Mouse (Mus musculus) stomach, embryonic 16.5 days (tissue): ENCODE measurements at regions not wholly inside any gene's neighbourhood (a gene's known extent, or its start where the extent isn't known, plus 50 kb on each side); places are given as distances from the start of the nearest gene placed in this dataset.

Experiments used
- ATAC-seq: fragments of 200-750 bp; cut with Nextera tagmentation; 2 replicates; pipeline ENCODE4 v1.8.0; 2017; ENCODE audit warnings: moderate number of reproducible peaks, moderate TSS enrichment; ENCODE audit not compliant: insufficient read depth, low FRiP score
- H3K27ac ChIP-seq: fragments of 300-500 bp; sonication (generic); 2 replicates; pipeline ENCODE4 v1.5.1; 2014; ENCODE audit warnings: low read length
- H3K27me3 ChIP-seq: fragments of 300-500 bp; sonication (generic); 2 replicates; pipeline ENCODE4 v1.6.1; 2014; ENCODE audit warnings: low read length, control low read depth, mixed read lengths; ENCODE audit not compliant: control insufficient read depth, insufficient read depth
- H3K36me3 ChIP-seq: fragments of 300-500 bp; sonication (generic); 2 replicates; pipeline ENCODE4 v1.6.1; 2014; ENCODE audit warnings: low read length; ENCODE audit not compliant: control insufficient read depth, insufficient read depth
- H3K4me1 ChIP-seq: fragments of 300-500 bp; sonication (generic); 2 replicates; pipeline ENCODE4 v1.6.1; 2014; ENCODE audit warnings: low read length, control low read depth, mixed read lengths; ENCODE audit not compliant: control insufficient read depth, insufficient read depth
- H3K4me2 ChIP-seq: fragments of 300-500 bp; sonication (generic); 2 replicates; pipeline ENCODE4 v1.6.1; 2014; ENCODE audit warnings: low read depth, low read length, mixed read lengths
- H3K4me3 ChIP-seq: fragments of 300-500 bp; sonication (generic); replicated peaks from 2 replicates; pipeline ENCODE4 v1.5.1; 2014; ENCODE audit warnings: mild to moderate bottlenecking, low read length
- H3K9ac ChIP-seq: fragments of 300-500 bp; sonication (generic); 2 replicates; pipeline ENCODE4 v1.6.1; 2014; ENCODE audit warnings: low read length
- H3K9me3 ChIP-seq: fragments of 300-500 bp; sonication (generic); replicated peaks from 2 replicates; pipeline ENCODE4 v1.6.1; 2016; ENCODE audit warnings: low read length, control low read depth; ENCODE audit not compliant: control insufficient read depth
- WGBS: fragments of 180-500 bp; shearing (Covaris S2); extraction: QIAGEN DNeasy Blood & Tissue Kit; methylation state at CpG from one replicate; pipeline ENCODE4 v1.1.7; 2014; 5-methylcytosine and 5-hydroxymethylcytosine counted together

DNA sequence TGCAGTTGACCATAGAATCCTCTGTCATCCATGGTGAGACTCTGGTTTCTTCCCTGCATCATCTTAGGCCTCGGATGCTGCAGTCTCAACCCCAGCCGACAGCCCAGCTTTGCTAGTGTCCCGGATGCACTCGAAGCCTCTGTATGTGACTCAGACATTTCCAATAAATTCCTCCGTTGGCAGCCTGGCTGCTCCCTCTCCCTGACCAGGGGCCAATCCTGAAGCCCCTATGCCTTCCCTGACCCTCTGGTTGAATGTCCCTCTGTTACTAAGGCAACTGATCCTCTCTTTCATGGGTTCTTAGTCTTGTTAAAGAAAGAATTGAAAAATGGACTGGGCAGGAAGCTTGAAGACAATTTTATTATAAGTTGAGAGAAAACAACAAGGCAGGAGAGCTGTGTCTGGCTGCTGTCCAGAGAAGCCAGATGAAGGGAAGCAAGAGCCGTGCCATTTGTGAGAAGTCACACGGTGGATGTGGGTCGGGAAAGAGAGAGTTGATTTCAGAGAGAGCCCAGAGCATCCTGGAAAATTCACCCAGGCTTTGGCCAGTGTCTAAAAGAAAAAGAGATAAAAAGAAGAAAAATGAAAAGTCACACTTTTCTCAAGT, 131.2 kb downstream of the Matn1 start:
- Histone ChIP-seq H3K9ac (no peak overlapping the region), H3K4me2 (no peak overlapping the region), H3K4me3 (no peak overlapping the region), H3K27ac (no peak overlapping the region), H3K9me3 (no peaks in the 10 kb centered on the region), H3K4me1 (no peaks in the 10 kb centered on the region), H3K27me3 (no peaks in the 10 kb centered on the region), H3K36me3 (no peaks in the 10 kb centered on the region)
- ATAC-seq, result no peak
- WGBS, result 64% methylated on average over 8 of the region's 8 CpGs

DNA sequence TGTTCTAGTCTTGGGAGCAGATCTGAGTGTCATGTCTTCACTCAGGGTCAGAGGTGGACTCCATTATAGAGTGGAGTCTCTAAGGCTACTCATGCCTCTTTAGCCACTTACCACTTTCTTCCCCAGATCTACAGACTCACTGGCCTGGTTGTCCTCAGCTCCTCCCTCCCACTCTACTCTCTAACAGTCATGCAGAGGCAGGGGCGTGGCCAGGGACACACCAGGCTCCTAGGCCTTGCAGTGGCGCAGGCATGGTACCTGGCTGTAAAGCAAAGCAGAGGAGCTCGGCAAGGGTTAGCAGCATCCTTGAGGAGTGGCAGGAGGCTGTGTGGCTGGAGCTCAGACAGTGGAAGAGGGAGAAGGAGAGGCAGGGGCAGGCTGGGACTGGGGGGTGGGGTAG, 132.4 kb downstream of the Matn1 start:
- H3K27ac ChIP-seq, result no peak overlapping the region

DNA sequence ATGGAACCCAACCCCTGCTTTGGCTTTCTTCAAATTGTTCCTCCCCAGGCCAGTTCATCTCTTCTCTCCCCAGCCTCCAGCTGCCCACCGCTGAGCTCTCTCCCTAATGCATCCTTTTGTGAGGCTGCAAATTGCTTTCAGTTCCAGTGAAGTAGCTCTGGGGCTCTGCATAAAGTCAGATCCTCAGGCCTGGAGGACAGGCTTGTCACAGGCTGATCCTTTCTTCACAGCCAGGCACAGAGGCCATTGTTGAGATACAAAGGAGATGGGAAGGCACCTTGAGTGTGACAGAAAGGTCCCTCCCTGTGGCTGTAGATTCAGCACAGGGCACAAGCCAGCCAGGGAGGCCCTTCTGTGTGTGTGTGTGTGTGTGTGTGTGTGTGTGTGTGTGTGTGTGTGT, 135.9 kb downstream of the Matn1 start:
- no peaks in the 10 kb centered on the region for H3K36me3 ChIP-seq
- H3K27me3 ChIP-seq, result no peaks in the 10 kb centered on the region
- H3K4me3 ChIP-seq, result no peak overlapping the region
- ATAC-seq, result no peak
- H3K9me3 ChIP-seq, result no peaks in the 10 kb centered on the region
- no peaks in the 10 kb centered on the region for H3K4me1 ChIP-seq
- no peak overlapping the region for H3K9ac ChIP-seq
- no peak overlapping the region for H3K27ac ChIP-seq
- 42% methylated on average over 1 of the region's 1 CpGs for WGBS
- H3K4me2 ChIP-seq, result no peak overlapping the region

More for the DNA sequence above, 132.4 kb downstream of the Matn1 start:
- WGBS, result 46% methylated on average over 3 of the region's 3 CpGs
- Histone ChIP-seq H3K27me3 (no peaks in the 10 kb centered on the region), H3K4me1 (no peaks in the 10 kb centered on the region), H3K4me3 (no peak overlapping the region), H3K9me3 (no peaks in the 10 kb centered on the region), H3K9ac (no peak overlapping the region), H3K4me2 (no peak overlapping the region), H3K36me3 (no peaks in the 10 kb centered on the region)
- no peak for ATAC-seq

DNA sequence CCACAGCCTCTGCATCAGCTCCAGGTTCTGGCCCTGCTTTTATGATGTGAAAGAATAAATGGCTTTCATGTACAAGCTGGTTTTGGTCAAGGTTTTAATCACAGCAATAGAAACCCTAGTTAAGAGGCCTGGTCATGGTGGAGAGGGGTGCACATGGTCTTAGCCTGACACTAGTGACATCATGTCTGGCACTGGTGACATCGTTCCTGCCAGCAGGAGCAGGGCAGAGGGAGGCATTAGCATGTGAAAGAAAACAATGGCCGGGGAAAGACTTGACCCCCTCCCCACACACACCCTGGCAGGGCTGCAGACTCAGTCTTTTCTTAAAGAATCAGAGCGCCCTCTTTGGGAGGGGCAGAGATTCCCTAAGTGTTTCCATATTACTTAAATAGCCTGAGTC, 139.2 kb downstream of the Matn1 start:
- Histone ChIP-seq H3K9ac (no peak overlapping the region), H3K4me1 (no peaks in the 10 kb centered on the region), H3K4me2 (no peak overlapping the region), H3K4me3 (no peak overlapping the region), H3K27ac (no peak overlapping the region), H3K36me3 (no peaks in the 10 kb centered on the region), H3K9me3 (no peaks in the 10 kb centered on the region), H3K27me3 (no peaks in the 10 kb centered on the region)
- ATAC-seq, result no peak
- WGBS, result 73% methylated on average over 3 of the region's 3 CpGs

DNA sequence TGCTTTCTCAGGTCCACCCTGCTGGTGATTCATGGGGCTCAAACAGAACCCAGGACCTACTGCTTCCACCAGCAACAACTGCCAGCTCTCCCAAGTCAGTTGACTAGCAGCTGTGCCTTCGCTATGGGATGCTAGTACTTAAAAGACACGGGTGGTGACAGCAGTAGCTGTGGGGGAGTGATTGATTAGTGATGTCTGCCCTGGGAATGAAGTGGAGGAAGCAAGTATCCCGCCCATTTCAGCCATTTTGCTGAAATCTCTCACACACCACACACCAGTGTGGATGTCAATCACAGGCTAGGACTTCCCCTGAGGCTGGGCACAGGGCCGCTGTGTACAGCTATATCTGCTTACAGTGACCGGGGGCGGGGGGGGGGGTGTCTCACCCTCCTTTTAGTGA, 153.2 kb downstream of the Matn1 start:
- 34% methylated on average over 6 of the region's 6 CpGs for WGBS
- no peaks in the 10 kb centered on the region for H3K36me3 ChIP-seq
- H3K4me2 ChIP-seq, result no peak overlapping the region
- H3K4me1 ChIP-seq, result no peaks in the 10 kb centered on the region
- no peak for ATAC-seq
- no peak overlapping the region for H3K9ac ChIP-seq
- H3K27ac ChIP-seq, result no peak overlapping the region
- H3K4me3 ChIP-seq, result no peak overlapping the region
- H3K27me3 ChIP-seq, result no peaks in the 10 kb centered on the region
- H3K9me3 ChIP-seq, result peaks cover 5% of the 10 kb centered on the region; the same call in 1 of the 2 replicates

DNA sequence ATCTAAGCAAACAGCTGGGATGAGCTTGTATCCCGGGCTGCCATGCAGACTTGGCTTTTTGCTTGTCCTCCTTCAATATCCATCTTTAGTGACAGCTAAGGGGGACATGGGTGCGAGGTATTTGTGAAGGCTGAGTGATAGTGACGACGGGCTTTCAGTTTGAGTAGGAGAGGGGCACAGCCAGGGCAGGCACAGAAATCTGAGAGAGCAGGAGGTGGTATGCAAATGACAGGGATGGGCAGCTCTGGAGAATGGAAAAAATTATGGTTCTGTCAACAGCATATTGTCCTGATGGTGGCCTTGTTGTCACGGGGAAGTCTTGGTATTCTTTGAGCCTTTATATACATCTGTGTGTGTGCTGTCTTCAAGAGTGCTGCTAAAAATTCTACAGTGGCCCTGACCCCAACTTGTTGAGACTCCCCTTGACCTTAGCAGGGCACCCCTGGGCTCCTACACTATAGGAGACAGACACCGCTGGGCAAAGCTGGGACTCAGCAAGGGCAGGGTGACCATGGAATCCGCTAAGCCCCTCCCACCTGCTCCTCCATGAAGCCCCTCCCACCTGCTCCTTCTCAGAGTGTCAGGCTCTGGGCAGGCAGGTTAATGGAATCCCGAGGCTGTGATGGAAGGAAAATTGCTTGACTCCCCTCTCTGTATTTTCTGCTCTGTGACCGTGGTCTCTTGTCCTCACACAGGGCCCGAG, 156.1 kb downstream of the Matn1 start:
- no peaks in the 10 kb centered on the region for H3K36me3 ChIP-seq
- peak; percentile 21; the same call in 1 of the 2 replicates for ATAC-seq
- H3K27me3 ChIP-seq, result no peaks in the 10 kb centered on the region
- H3K4me3 ChIP-seq, result no peak overlapping the region
- WGBS, result 42% methylated on average over 10 of the region's 10 CpGs
- no peak overlapping the region for H3K4me2 ChIP-seq
- no peak overlapping the region for H3K27ac ChIP-seq
- no peak overlapping the region for H3K9ac ChIP-seq
- H3K4me1 ChIP-seq, result no peaks in the 10 kb centered on the region
- H3K9me3 ChIP-seq, result peaks cover 5% of the 10 kb centered on the region; the same call in 1 of the 2 replicates

DNA sequence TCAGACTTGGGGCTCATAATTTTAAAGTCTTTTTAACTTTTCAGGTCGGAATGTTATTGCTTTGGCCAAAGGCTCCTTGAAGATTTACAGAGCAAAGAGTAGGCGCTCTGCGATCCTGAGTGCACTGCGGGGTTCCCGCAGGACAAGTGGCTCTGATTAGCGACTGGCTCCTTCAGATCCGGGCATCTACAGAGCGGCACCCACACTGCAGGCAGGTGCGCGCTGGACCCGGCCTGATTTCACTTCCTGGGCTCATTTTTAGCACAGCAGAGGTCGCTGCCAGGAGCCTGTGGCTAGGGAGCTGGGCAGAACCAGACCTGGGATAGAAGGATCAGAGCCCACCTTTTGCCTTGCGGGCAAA, 156.6 kb downstream of the Matn1 start:
- H3K9ac ChIP-seq, result no peak overlapping the region
- H3K9me3 ChIP-seq, result peaks cover 5% of the 10 kb centered on the region; the same call in 1 of the 2 replicates
- WGBS, result 17% methylated on average over 13 of the region's 13 CpGs
- H3K27me3 ChIP-seq, result no peaks in the 10 kb centered on the region
- no peak for ATAC-seq
- no peak overlapping the region for H3K4me3 ChIP-seq
- no peak overlapping the region for H3K4me2 ChIP-seq
- H3K36me3 ChIP-seq, result no peaks in the 10 kb centered on the region
- H3K27ac ChIP-seq, result no peak overlapping the region
- H3K4me1 ChIP-seq, result no peaks in the 10 kb centered on the region

DNA sequence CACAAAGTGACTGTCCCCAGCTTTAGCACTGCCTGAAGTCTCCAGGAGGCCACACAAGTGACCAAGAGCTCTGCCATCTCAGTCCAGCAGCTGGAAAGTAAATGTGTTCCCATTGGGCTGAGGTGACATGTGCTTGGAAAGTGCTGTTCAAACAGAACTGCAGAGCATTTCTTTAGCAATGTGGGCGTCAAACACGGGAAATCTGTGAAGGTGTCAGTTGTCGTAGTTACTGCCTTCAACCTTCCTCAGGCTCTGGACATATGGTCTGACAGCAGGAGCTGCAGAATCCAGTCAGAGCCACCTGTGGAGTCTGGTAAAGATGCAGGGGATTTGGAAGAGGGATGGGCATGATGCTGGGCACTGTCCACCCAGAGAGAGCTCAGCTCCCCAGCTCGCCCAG, 158.0 kb downstream of the Matn1 start:
- H3K9ac ChIP-seq, result no peak overlapping the region
- H3K9me3 ChIP-seq, result peaks cover 5% of the 10 kb centered on the region; the same call in 1 of the 2 replicates
- no peak overlapping the region for H3K4me3 ChIP-seq
- ATAC-seq, result no peak
- WGBS, result 62% methylated on average over 4 of the region's 4 CpGs
- H3K27ac ChIP-seq, result no peak overlapping the region
- no peak overlapping the region for H3K4me2 ChIP-seq
- H3K27me3 ChIP-seq, result no peaks in the 10 kb centered on the region
- no peaks in the 10 kb centered on the region for H3K4me1 ChIP-seq
- no peaks in the 10 kb centered on the region for H3K36me3 ChIP-seq

DNA sequence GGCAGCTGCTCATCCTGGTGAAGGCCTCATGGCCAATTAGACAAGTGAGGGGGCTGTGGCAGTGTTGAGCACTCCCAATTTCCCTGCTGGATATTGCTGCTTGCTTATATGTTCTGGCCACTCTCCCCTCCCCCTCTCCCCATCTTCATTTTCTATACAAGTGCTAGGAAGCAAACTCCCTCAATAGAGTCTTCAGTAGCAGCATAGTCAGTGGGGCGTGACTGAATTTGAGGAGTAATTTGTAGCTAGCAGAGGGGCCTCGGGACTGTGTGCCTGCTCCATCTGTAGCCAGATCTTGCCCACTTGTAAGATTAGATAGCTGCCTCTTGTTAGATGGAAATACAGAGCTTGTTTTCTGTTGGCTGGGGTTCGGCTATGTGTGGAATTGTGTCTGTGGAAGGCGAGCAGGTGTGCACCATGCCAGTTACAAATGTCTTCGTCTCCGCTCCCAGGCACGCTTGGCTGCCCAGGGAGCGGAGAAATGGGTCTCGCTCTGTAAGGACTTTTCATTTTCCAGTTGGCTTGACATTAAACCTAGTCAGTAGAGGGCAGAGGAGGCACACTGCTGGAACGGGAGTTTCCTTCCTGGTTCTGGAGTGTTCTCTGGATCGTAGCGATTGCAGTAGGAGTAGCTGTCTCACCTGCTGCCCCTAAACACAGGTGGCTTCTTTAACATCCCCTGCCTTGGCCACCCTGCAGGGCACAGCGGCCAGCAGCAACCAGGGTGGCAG, 163.1 kb downstream of the Matn1 start:
- no peaks in the 10 kb centered on the region for H3K27me3 ChIP-seq
- no peak overlapping the region for H3K9ac ChIP-seq
- WGBS, result 73% methylated on average over 13 of the region's 13 CpGs
- no peaks in the 10 kb centered on the region for H3K9me3 ChIP-seq
- no peak overlapping the region for H3K4me3 ChIP-seq
- H3K36me3 ChIP-seq, result no peaks in the 10 kb centered on the region
- ATAC-seq, result no peak
- no peaks in the 10 kb centered on the region for H3K4me1 ChIP-seq
- H3K4me2 ChIP-seq, result no peak overlapping the region
- no peak overlapping the region for H3K27ac ChIP-seq
